24 mouse cellular contexts compared by ENCODE assay signal in the genomic region with DNA sequence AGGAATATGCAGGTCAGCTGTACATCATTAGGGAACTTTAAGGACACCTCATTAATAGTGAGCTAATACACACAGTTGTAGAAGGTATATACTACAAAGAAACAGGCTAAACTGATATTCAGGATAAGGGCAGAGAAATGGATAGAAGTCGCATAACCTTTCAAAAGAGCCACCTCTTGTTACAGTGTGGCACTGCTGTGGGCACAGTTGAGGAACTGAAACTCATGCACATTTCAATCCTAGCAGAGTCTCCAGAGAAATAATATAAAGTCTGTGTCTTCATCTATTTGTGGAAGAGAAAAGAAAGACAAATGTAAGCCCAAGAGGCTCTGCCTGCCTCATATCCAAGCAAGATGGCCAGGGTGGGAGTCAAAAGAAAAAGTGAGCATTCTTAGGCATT.
"Had no signal": no experiment of that assay in that cellular context is flagged by ENCODE, and none has a peak within 500 bp of the region (broad histone marks: within the 10 kb centered on the region; RNA-seq: fewer than 3 reads in every experiment).

No protein-coding gene starts in this region.

- DNase-seq: gastrocnemius, postnatal 14 days; gastrocnemius, postnatal 36 days; heart, adult 18-20 months; heart, postnatal 10 days; heart, postnatal 4 days; kidney, adult 18-20 months; kidney, adult 8-10 months; kidney, postnatal 14 days; layer of hippocampus, postnatal 36 days; left cerebral cortex, postnatal 4 days had no signal

- H3K27ac ChIP-seq: heart, embryonic 10.5 days; hindbrain, embryonic 10.5 days; hindbrain, embryonic 12.5 days; hindbrain, embryonic 14.5 days; intestine, embryonic 15.5 days; kidney, postnatal 0 days; limb, embryonic 13.5 days; limb, embryonic 15.5 days; liver, embryonic 12.5 days; liver, embryonic 14.5 days had no signal

- H3K4me2 ChIP-seq: heart, embryonic 12.5 days; hindbrain, embryonic 12.5 days; hindbrain, embryonic 14.5 days; intestine, embryonic 15.5 days; limb, embryonic 13.5 days; limb, embryonic 15.5 days; liver, embryonic 12.5 days had no signal

- H3K4me1 ChIP-seq: heart, embryonic 10.5 days; heart, embryonic 12.5 days; hindbrain, embryonic 10.5 days; hindbrain, embryonic 12.5 days; intestine, embryonic 15.5 days; limb, embryonic 15.5 days; liver, embryonic 12.5 days had no signal

- H3K36me3 ChIP-seq: heart, embryonic 10.5 days; heart, embryonic 12.5 days; hindbrain, embryonic 10.5 days; hindbrain, embryonic 12.5 days; intestine, embryonic 15.5 days; limb, embryonic 13.5 days; limb, embryonic 15.5 days; liver, embryonic 12.5 days had no signal

- H3K9ac ChIP-seq: heart, embryonic 12.5 days; hindbrain, embryonic 12.5 days; hindbrain, embryonic 14.5 days; intestine, embryonic 15.5 days; limb, embryonic 13.5 days; limb, embryonic 15.5 days; liver, embryonic 12.5 days; liver, embryonic 14.5 days had no signal

- H3K9me3 ChIP-seq: heart, embryonic 10.5 days; heart, embryonic 12.5 days; hindbrain, embryonic 10.5 days; hindbrain, embryonic 12.5 days; intestine, embryonic 15.5 days; limb, embryonic 13.5 days; limb, embryonic 15.5 days; liver, embryonic 12.5 days had no signal

- H3K27me3 ChIP-seq: heart, embryonic 12.5 days; hindbrain, embryonic 12.5 days; intestine, embryonic 15.5 days; limb, embryonic 13.5 days; limb, embryonic 15.5 days; liver, embryonic 12.5 days had no signal

- H3K4me3 ChIP-seq: heart, embryonic 10.5 days; heart, embryonic 12.5 days; hindbrain, embryonic 10.5 days; hindbrain, embryonic 12.5 days; intestine, embryonic 15.5 days; limb, embryonic 13.5 days; limb, embryonic 15.5 days; liver, embryonic 12.5 days had no signal

- ATAC-seq: hindbrain, embryonic 16.5 days; inflammation-experienced regulatory T-cells, adult 6 months; intestine, embryonic 15.5 days; intestine, postnatal 0 days; liver, embryonic 12.5 days had no signal
